Mouse (Mus musculus) gastrocnemius, adult 2 months (tissue): ENCODE results near the gene Prcp. TPM values are rescaled to one million over a fixed set of nuclear protein-coding genes. Genes with fewer than 3 reads are reported as not detected.
"Not testable (repeated sequence)": the region's sequence is repeated elsewhere in the genome, so short reads cannot be mapped to it uniquely, and the experiment has no call there.

ENCODE experiments used
- DNase-seq: peaks from one replicate; pipeline ENCODE4 v3.0.0; 2022
- H3K27ac ChIP-seq: fragments of 200-600 bp; 2 replicates; pipeline ENCODE4 v1.8.1; 2022; ENCODE audit warnings: mild to moderate bottlenecking
- H3K4me3 ChIP-seq: fragments of 200-600 bp; 2 replicates; pipeline ENCODE4 v1.8.1; 2022; ENCODE audit warnings: mild to moderate bottlenecking, moderate library complexity
- CTCF ChIP-seq: fragments of 200-600 bp; IDR thresholded peaks from 2 replicates; pipeline ENCODE4 v1.8.1; 2022; ENCODE audit warnings: antibody characterized with exemption, mild to moderate bottlenecking, moderate library complexity
- intact Hi-C: fragments of 180-260 bp; cut with DNase I; formaldehyde crosslinking; loops from one replicate; pipeline ENCODE4 v1.15.1; 2025
- total RNA-seq, 2 experiments: library from RNA; stranded (reverse); gene quantifications; 2 replicates each; pipeline ENCODE4 v1.2.3; 2021

The Prcp gene
- total RNA-seq, 2 experiments from 2014 or later = 2.9 to 3.5 TPM

GRCm38 (mm10) chr7:92961876-92962275 lies 87.6 kb downstream of the Prcp start:
- DNase-seq = no peak
- no peak overlapping the region for H3K4me3 ChIP-seq
- H3K27ac ChIP-seq = no peak overlapping the region
- intact Hi-C loops = loop anchor here (5.0 to 10.0 kb wide), 2 partner anchors 90 to 337 kb away; partner anchors contain the start of genes Ddias and Prcp
- no peak for TF ChIP-seq CTCF

- TF ChIP-seq CTCF = peak; percentile 81
- Histone ChIP-seq H3K27ac (no peak overlapping the region), H3K4me3 (no peak overlapping the region)
- DNase-seq = no peak
- intact Hi-C loops = loop anchor here (5.0 to 10.0 kb wide), 3 partner anchors 93 to 340 kb away; partner anchors contain the start of genes Ddias and Prcp
Observed at GRCm38 (mm10) chr7:92964754-92965501, 90.7 kb downstream of the Prcp start.

- no peak overlapping the region for H3K27ac ChIP-seq
- intact Hi-C loops = loop anchor here (5.0 to 10.0 kb wide), 2 partner anchors 130 to 343 kb away; no protein-coding TSS in a partner anchor
- peak; percentile 60 for TF ChIP-seq CTCF
- no peak for DNase-seq
- H3K4me3 ChIP-seq = no peak overlapping the region
Observed at GRCm38 (mm10) chr7:92967381-92968127, 93.3 kb downstream of the Prcp start.

GRCm38 (mm10) chr7:92977429-92977828 lies 103.2 kb downstream of the Prcp start:
- no peak for TF ChIP-seq CTCF
- H3K27ac ChIP-seq = no peak overlapping the region
- DNase-seq = no peak
- H3K4me3 ChIP-seq = no peak overlapping the region
- intact Hi-C loops = no loop called here

GRCm38 (mm10) chr7:92978225-92978624 lies 104.0 kb downstream of the Prcp start:
- Histone ChIP-seq H3K4me3 (no peak overlapping the region), H3K27ac (no peak overlapping the region)
- TF ChIP-seq CTCF = no peak
- intact Hi-C loops = no loop called here
- DNase-seq = no peak

GRCm38 (mm10) chr7:92978720-92979119 lies 104.5 kb downstream of the Prcp start:
- H3K27ac ChIP-seq, H3K4me3 ChIP-seq, intact Hi-C loops, DNase-seq: not testable (repeated sequence)

GRCm38 (mm10) chr7:92980741-92981140 lies 106.5 kb downstream of the Prcp start:
- intact Hi-C loops = no loop called here
- DNase-seq = no peak
- Histone ChIP-seq H3K4me3 (no peak overlapping the region), H3K27ac (no peak overlapping the region)
- no peak for TF ChIP-seq CTCF

- no peak for TF ChIP-seq CTCF
- Histone ChIP-seq H3K4me3 (no peak overlapping the region), H3K27ac (no peak overlapping the region)
- peak; percentile 39 for DNase-seq
- intact Hi-C loops = no loop called here
Observed at GRCm38 (mm10) chr7:92981864-92982263, 107.6 kb downstream of the Prcp start.

Other genes with a start within 250 kb of the Prcp start
- under 1 TPM; 0.31 to 0.39 TPM for gene Ankrd42, start 237.3 kb upstream of the Prcp start, total RNA-seq
- 10 to 100 TPM; 19.2 to 25.9 TPM for gene Pcf11, start 204.5 kb upstream of the Prcp start, total RNA-seq
- gene Rab30, start 132.9 kb upstream of the Prcp start, total RNA-seq = 1 to 10 TPM; 6.5 to 7.7 TPM
- under 1 TPM in 1 of 2 experiments, not detected in 1; 0.06 TPM for gene Ddias, start 223 bp upstream of the Prcp start, total RNA-seq
- 1 to 10 TPM; 1.1 to 1.4 TPM for gene Fam181b, start 205.4 kb downstream of the Prcp start, total RNA-seq